In genomic region chr11:67112019-67112850, GRCm38 (mm10) we compare ENCODE assay signal across 8 mouse cellular contexts. TPM values are rescaled to one million over a fixed set of nuclear protein-coding genes. Genes with fewer than 3 reads are reported as not detected.
DNase-seq lines count a peak whose midpoint lies in the region; ATAC-seq and TF ChIP-seq lines count a peak whose summit lies in the region.

No protein-coding gene starts in this region.

- peak; percentile 50 for TF ChIP-seq RAD21 in CH12.LX (IDR thresholded peaks at IDR 0.05; ENCODE audit: low read depth, low read length)

- peaks cover 5% of the 10 kb centered on the region; the same call in 1 of the 2 replicates for H3K79me2 ChIP-seq in CH12.LX (replicated peaks; ENCODE audit: control insufficient read depth, extremely low read depth, insufficient read depth, poor library complexity, severe bottlenecking)

- in situ Hi-C loops in CH12.LX (cut with MboI; ENCODE audit: low pct_ligation_motif_present, low pct_unique_long_range_greater_than_20kb, low sequenced_read_pairs) = loop anchor here (5.0 kb wide), 3 partner anchors 120 to 530 kb away; no protein-coding TSS in a partner anchor

- H3K9me3 ChIP-seq in CH12.LX (replicated peaks; ENCODE audit: low read length) = no peaks in the 10 kb centered on the region
- no peaks in the 10 kb centered on the region for H3K9me3 ChIP-seq in forebrain, embryonic 14.5 days (replicated peaks; ENCODE audit: control insufficient read depth, low read length)

- peak overlapping the region; percentile 23 for H3K27ac ChIP-seq in CH12.LX (ENCODE audit: insufficient read depth, low read depth)
- H3K27ac ChIP-seq in forebrain, embryonic 14.5 days (ENCODE audit: low read depth, low read length) = no peak overlapping the region

- H3K4me3 ChIP-seq in CH12.LX (replicated peaks in 1 of 3; ENCODE audit: low read depth in 2 of 3, low read length in 2 of 3, poor library complexity in 1 of 3) = peak overlapping the region; percentile 42 to 52 (median 50)
- no peak overlapping the region for H3K4me3 ChIP-seq in forebrain, embryonic 14.5 days (ENCODE audit: low read depth, low read length)
- no peak overlapping the region for H3K4me3 ChIP-seq in lung, adult 2 months (replicated peaks; ENCODE audit: extremely low read depth, low read depth, low read length)

- no peak for TF ChIP-seq POLR2A in CH12.LX (IDR thresholded peaks at IDR 0.05; ENCODE audit: low read depth, low read length)
- no peak for TF ChIP-seq POLR2A in brain, embryonic 14.5 days (IDR thresholded peaks at IDR 0.05; ENCODE audit: borderline replicate concordance, extremely low read depth, insufficient read depth, insufficient read length, poor library complexity, severe bottlenecking)
- TF ChIP-seq POLR2A in lung, adult 2 months (IDR thresholded peaks at IDR 0.05; ENCODE audit: borderline replicate concordance, extremely low read depth, low read depth, low read length) = no peak

- H3K27me3 ChIP-seq in CH12.LX (replicated peaks) = no peaks in the 10 kb centered on the region
- H3K27me3 ChIP-seq in forebrain, embryonic 14.5 days (replicated peaks; ENCODE audit: control insufficient read depth, insufficient read depth, low read length) = no peaks in the 10 kb centered on the region

- peak; percentile 39 for DNase-seq in cerebellum, adult 11 months
- no peak for DNase-seq in cerebellum, adult 11-12 months
- peak; percentile 95 for DNase-seq in CH12.LX (ENCODE audit: extremely low read depth)
- DNase-seq in brain, embryonic 14.5 days (ENCODE audit: low read depth) = peak; percentile 81
- DNase-seq in forebrain, embryonic 14.5 days (ENCODE audit: low spot score) = peak; percentile 78
- peak; percentile 59 for DNase-seq in lung, adult 2 months
- DNase-seq in right cerebral cortex, adult 18-20 months = peak; percentile 70

- 34% methylated on average over 11 of the region's 11 CpGs for whole genome bisulfite sequencing in forebrain, embryonic 14.5 days
- 30% methylated on average over 11 of the region's 11 CpGs for WGBS in lung, adult 2 months

- H3K36me3 ChIP-seq in CH12.LX (replicated peaks in 1 of 2; ENCODE audit: control insufficient read depth in 1 of 2, insufficient read depth in 1 of 2, low read length in 1 of 2) = no peaks in the 10 kb centered on the region
- no peaks in the 10 kb centered on the region for H3K36me3 ChIP-seq in forebrain, embryonic 14.5 days (ENCODE audit: control insufficient read depth, insufficient read depth, low read length)

- dilution Hi-C loops in CH12.LX (cut with MboI; ENCODE audit: extremely low pct_ligation_motif_present, extremely low pct_unique_long_range_greater_than_20kb, low sequenced_read_pairs) = no loop called here

- peak; percentile 92 to 93 for TF ChIP-seq CTCF in CH12.LX (conservative IDR thresholded peaks at IDR 0.05 in 1 of 2, IDR thresholded peaks at IDR 0.05 in 1 of 2; ENCODE audit: low read depth in 2 of 2, low read length in 2 of 2)
- peak; percentile 74; the same call in 1 of the 2 replicates for TF ChIP-seq CTCF in brain, embryonic 14.5 days (IDR thresholded peaks at IDR 0.05; ENCODE audit: borderline replicate concordance, extremely low read depth, insufficient read depth, insufficient read length)
- TF ChIP-seq CTCF in lung, adult 2 months (IDR thresholded peaks at IDR 0.05; ENCODE audit: insufficient read depth, low read length) = peak; percentile 52; the same call in 1 of the 2 replicates

- H3K4me1 ChIP-seq in CH12.LX (ENCODE audit: control insufficient read depth in 1 of 2, insufficient read depth in 2 of 2) = peaks cover 14 to 49% of the 10 kb centered on the region in 2 experiments
- H3K4me1 ChIP-seq in forebrain, embryonic 14.5 days (ENCODE audit: control insufficient read depth, insufficient read depth, low read length) = no peaks in the 10 kb centered on the region
- no peaks in the 10 kb centered on the region for H3K4me1 ChIP-seq in lung, adult 2 months (ENCODE audit: control insufficient read depth, insufficient read depth, low read length)

- peak; percentile 36 for TF ChIP-seq EP300 in CH12.LX (IDR thresholded peaks at IDR 0.05; ENCODE audit: low read length)

- peak overlapping the region; percentile 64 for H3K9ac ChIP-seq in CH12.LX (ENCODE audit: insufficient read depth, low read depth)
- no peak overlapping the region for H3K9ac ChIP-seq in forebrain, embryonic 14.5 days (ENCODE audit: low read length)

- peak overlapping the region; percentile 82 for H3K4me2 ChIP-seq in CH12.LX (ENCODE audit: insufficient read depth, low read depth, poor library complexity, severe bottlenecking)
- no peak overlapping the region for H3K4me2 ChIP-seq in forebrain, embryonic 14.5 days (ENCODE audit: low read length)

- peak; percentile 42; the same call in 1 of the 2 replicates for ATAC-seq in forebrain, embryonic 14.5 days
- peak; percentile 52 for ATAC-seq in inflammation-experienced regulatory T-cells, adult 6 months

TF ChIP-seq in CH12.LX, 34 proteins besides CTCF, POLR2A, EP300 and RAD21:
- TF ChIP-seq ELF1 (IDR thresholded peaks at IDR 0.05; ENCODE audit: low read depth, low read length) (peak; percentile 53), SIN3A (IDR thresholded peaks at IDR 0.05; ENCODE audit: low read length) (peak; percentile 65), RCOR1 (conservative IDR thresholded peaks at IDR 0.05; ENCODE audit: low read depth, low read length) (no peak), MAX (IDR thresholded peaks at IDR 0.05; ENCODE audit: low read length) (no peak), E2F4 (IDR thresholded peaks at IDR 0.05; ENCODE audit: insufficient replicate concordance, low read depth, low read length) (no peak), ETS1 (conservative IDR thresholded peaks at IDR 0.05; ENCODE audit: low read depth, low read length) (peak; percentile 34; the same call in 1 of the 2 replicates), HCFC1 (IDR thresholded peaks at IDR 0.05; ENCODE audit: low read depth, low read length) (peak; percentile 36), MEF2A (IDR thresholded peaks at IDR 0.05; ENCODE audit: borderline replicate concordance, low read depth, low read length) (0 out of 2 replicates have a peak, but pooled peaks have one; percentile 47), USF1 (IDR thresholded peaks at IDR 0.05; ENCODE audit: low read depth, low read length) (peak; percentile 31; the same call in 1 of the 2 replicates), KAT2A (IDR thresholded peaks at IDR 0.05; ENCODE audit: insufficient replicate concordance, low read length) (0 out of 2 replicates have a peak, but pooled peaks have one; percentile 8), NELFE (IDR thresholded peaks at IDR 0.05; ENCODE audit: low read depth, low read length) (peak; percentile 43; the same call in 1 of the 2 replicates), ZC3H11A (IDR thresholded peaks at IDR 0.05; ENCODE audit: low read depth, low read length) (no peak), IRF4 (IDR thresholded peaks at IDR 0.05; ENCODE audit: low read depth, low read length) (peak; percentile 58; the same call in 1 of the 2 replicates), USF2 (conservative IDR thresholded peaks at IDR 0.05; ENCODE audit: low read depth, low read length) (peak; percentile 47; the same call in 1 of the 2 replicates), TCF12 (IDR thresholded peaks at IDR 0.05; ENCODE audit: low read depth, low read length) (peak; percentile 38; the same call in 1 of the 2 replicates), SMC3 (IDR thresholded peaks at IDR 0.05; ENCODE audit: low read depth, low read length) (peak; percentile 72), ZKSCAN1 (IDR thresholded peaks at IDR 0.05; ENCODE audit: borderline replicate concordance, low read depth, low read length) (no peak), JUND (conservative IDR thresholded peaks at IDR 0.05; ENCODE audit: low read depth, low read length) (0 out of 2 replicates have a peak, but pooled peaks have one; percentile 35), MXI1 (IDR thresholded peaks at IDR 0.05; ENCODE audit: low read depth, low read length) (peak; percentile 38; the same call in 1 of the 2 replicates)
TF ChIP-seq in CH12.LX: peak in this region for 14.

RNA-seq across cellular contexts. Expression of gene Myh3, which starts 34.1 kb away (rescaled TPM):
- total RNA-seq in CH12.LX (2012; rRNA removed) (0.55 and 0.64 TPM in 2 replicates), CH12.LX (2014; rRNA removed) (0.08 and 0.12 TPM in 2 replicates)
- 0.26 and 0.29 TPM in 2 replicates for polyA plus RNA-seq in CH12.LX (2012; ENCODE audit: insufficient read length, low read depth)
- polyA plus RNA-seq in brain, embryonic 14.5 days (2012; rRNA removed) = 1.2 and 1.4 TPM in 2 replicates
- 0.04 and 0.06 TPM in 2 replicates for polyA plus RNA-seq in forebrain, embryonic 14.5 days (2014; fragmentation: Nextera tagmentation; extraction: Ambion mirVana)
- under 1 TPM; 0.12 to 0.57 (median 0.44) TPM for polyA plus RNA-seq in inflammation-experienced regulatory T-cells, adult 6 months (2017; shearing (Covaris generic))
- 0.08 TPM in 1 of 2 replicates, not detected in the other for polyA plus RNA-seq in lung, adult 2 months (2012; rRNA removed)

RNA-seq across cellular contexts. Expression of gene Myh2, which starts 58.6 kb away (rescaled TPM):
- total RNA-seq in CH12.LX (2012; rRNA removed) (0.08 TPM in 2 replicates), CH12.LX (2014; rRNA removed) (0.04 TPM in 1 of 2 replicates, not detected in the other)
- 0.04 TPM in 1 of 2 replicates, not detected in the other for polyA plus RNA-seq in CH12.LX (2012; ENCODE audit: insufficient read length, low read depth)
- 0.08 TPM in 1 of 2 replicates, not detected in the other for polyA plus RNA-seq in brain, embryonic 14.5 days (2012; rRNA removed)
- 0.06 TPM in 1 of 2 replicates, not detected in the other for polyA plus RNA-seq in forebrain, embryonic 14.5 days (2014; fragmentation: Nextera tagmentation; extraction: Ambion mirVana)
- not detected for polyA plus RNA-seq in inflammation-experienced regulatory T-cells, adult 6 months (2017; shearing (Covaris generic))
- 1.2 TPM in 1 of 2 replicates, not detected in the other for polyA plus RNA-seq in lung, adult 2 months (2012; rRNA removed)

RNA-seq across cellular contexts. Expression of gene Sco1, which starts 59.8 kb away (rescaled TPM):
- total RNA-seq in CH12.LX (2012; rRNA removed) = 20.4 and 23.0 TPM in 2 replicates
- total RNA-seq in CH12.LX (2014; rRNA removed) = 32.7 and 35.9 TPM in 2 replicates
- 15.4 and 18.7 TPM in 2 replicates for polyA plus RNA-seq in CH12.LX (2012; ENCODE audit: insufficient read length, low read depth)
- 5.6 and 7.5 TPM in 2 replicates for polyA plus RNA-seq in brain, embryonic 14.5 days (2012; rRNA removed)
- 9.3 and 10.3 TPM in 2 replicates for polyA plus RNA-seq in forebrain, embryonic 14.5 days (2014; fragmentation: Nextera tagmentation; extraction: Ambion mirVana)
- polyA plus RNA-seq in inflammation-experienced regulatory T-cells, adult 6 months (2017; shearing (Covaris generic)) = 1 to 10 TPM; 6.5 to 9.1 (median 8.9) TPM
- polyA plus RNA-seq in lung, adult 2 months (2012; rRNA removed) = 2.8 and 3.5 TPM in 2 replicates

RNA-seq across cellular contexts. Expression of gene Adprm, which starts 59.8 kb away (rescaled TPM):
- total RNA-seq in CH12.LX (2012; rRNA removed) (31.2 and 36.4 TPM in 2 replicates), CH12.LX (2014; rRNA removed) (51.0 and 53.8 TPM in 2 replicates)
- 43.4 and 56.7 TPM in 2 replicates for polyA plus RNA-seq in CH12.LX (2012; ENCODE audit: insufficient read length, low read depth)
- 28.8 and 33.5 TPM in 2 replicates for polyA plus RNA-seq in brain, embryonic 14.5 days (2012; rRNA removed)
- polyA plus RNA-seq in forebrain, embryonic 14.5 days (2014; fragmentation: Nextera tagmentation; extraction: Ambion mirVana) = 35.4 and 38.8 TPM in 2 replicates
- polyA plus RNA-seq in inflammation-experienced regulatory T-cells, adult 6 months (2017; shearing (Covaris generic)) = 10 to 100 TPM; 68.1 to 92.5 (median 75.7) TPM
- polyA plus RNA-seq in lung, adult 2 months (2012; rRNA removed) = 10.2 and 16.6 TPM in 2 replicates

Comparison
In these comparisons a context has a peak if more than half of its experiments do, and no peak if none do; other contexts are left out.
1. H3K4me3 ChIP-seq: peak in CH12.LX (3 of 3); none in forebrain, embryonic 14.5 days (single experiment) and lung, adult 2 months (single experiment).
2. Peak in every context shown above with its lines, with median percentiles within 50 percentile points of each other: CTCF ChIP-seq.